Mouse (Mus musculus) midbrain, embryonic 13.5 days (tissue): Measurements from ENCODE around the gene Axin2. TPM values are rescaled to one million over a fixed set of nuclear protein-coding genes. Genes with fewer than 3 reads are reported as not detected.
A peak's percentile ranks its signal among the peaks of the same experiment; 100 is the strongest.

Experiments used
- ATAC-seq: fragments of 200-750 bp; cut with Nextera tagmentation; 2 replicates; pipeline ENCODE4 v1.8.0; 2017; ENCODE audit warnings: mild to moderate bottlenecking, moderate TSS enrichment, moderate library complexity
- H3K27ac ChIP-seq: fragments of 300-500 bp; sonication (generic); 2 replicates; pipeline ENCODE4 v1.5.1; 2015; ENCODE audit warnings: inconsistent platforms, mild to moderate bottlenecking, moderate library complexity
- H3K27me3 ChIP-seq: fragments of 300-500 bp; sonication (generic); 2 replicates; pipeline ENCODE4 v1.6.1; 2015; ENCODE audit warnings: mild to moderate bottlenecking, inconsistent platforms
- H3K36me3 ChIP-seq: fragments of 300-500 bp; sonication (generic); 2 replicates; pipeline ENCODE4 v1.6.1; 2015; ENCODE audit warnings: mild to moderate bottlenecking, inconsistent platforms
- H3K4me1 ChIP-seq: fragments of 300-500 bp; sonication (generic); replicated peaks from 2 replicates; pipeline ENCODE4 v1.6.1; 2015; ENCODE audit warnings: inconsistent platforms
- H3K4me2 ChIP-seq: fragments of 300-500 bp; sonication (generic); replicated peaks from 2 replicates; pipeline ENCODE4 v1.6.1; 2015; ENCODE audit warnings: moderate library complexity, mild to moderate bottlenecking, inconsistent platforms
- H3K4me3 ChIP-seq: fragments of 300-500 bp; sonication (generic); replicated peaks from 2 replicates; pipeline ENCODE4 v1.5.1; 2015; ENCODE audit warnings: mild to moderate bottlenecking, inconsistent platforms
- H3K9ac ChIP-seq: fragments of 300-500 bp; sonication (generic); replicated peaks from 2 replicates; pipeline ENCODE4 v1.6.1; 2015; ENCODE audit warnings: mild to moderate bottlenecking, inconsistent platforms
- H3K9me3 ChIP-seq: fragments of 300-500 bp; sonication (generic); 2 replicates; pipeline ENCODE4 v1.6.1; 2016; ENCODE audit warnings: mild to moderate bottlenecking, inconsistent platforms
- WGBS: fragments of 180-500 bp; shearing (Covaris S2); methylation state at CpG from one replicate; pipeline ENCODE4 v1.1.7; 2015; 5-methylcytosine and 5-hydroxymethylcytosine counted together
- polyA plus RNA-seq: library from polyadenylated mRNA; unstranded; fragments of >200 nt; fragmentation: Nextera tagmentation; extraction: Ambion mirVana; gene quantifications from 2 replicates; pipeline ENCODE4 v1.2.1, GENCODE M21; 2015

Gene Axin2
- polyA plus RNA-seq, 1 experiment from 2014 or later: 17.2 TPM

- 7% methylated on average over 18 of the region's 18 CpGs for WGBS
- Histone ChIP-seq H3K27ac (peak overlapping the region; percentile 83), H3K4me3 (no peak overlapping the region), H3K9me3 (no peaks in the 10 kb centered on the region), H3K4me2 (peak overlapping the region; percentile 28), H3K9ac (0 out of 2 replicates have a peak overlapping the region, but pooled peaks have one; percentile 19), H3K36me3 (peaks cover 67% of the 10 kb centered on the region), H3K27me3 (no peaks in the 10 kb centered on the region), H3K4me1 (peaks cover 84% of the 10 kb centered on the region)
- ATAC-seq: peak; percentile 92
Observed at GRCm38 (mm10) chr11:108935128-108935868, 15.1 kb downstream of the Axin2 start.

DNA sequence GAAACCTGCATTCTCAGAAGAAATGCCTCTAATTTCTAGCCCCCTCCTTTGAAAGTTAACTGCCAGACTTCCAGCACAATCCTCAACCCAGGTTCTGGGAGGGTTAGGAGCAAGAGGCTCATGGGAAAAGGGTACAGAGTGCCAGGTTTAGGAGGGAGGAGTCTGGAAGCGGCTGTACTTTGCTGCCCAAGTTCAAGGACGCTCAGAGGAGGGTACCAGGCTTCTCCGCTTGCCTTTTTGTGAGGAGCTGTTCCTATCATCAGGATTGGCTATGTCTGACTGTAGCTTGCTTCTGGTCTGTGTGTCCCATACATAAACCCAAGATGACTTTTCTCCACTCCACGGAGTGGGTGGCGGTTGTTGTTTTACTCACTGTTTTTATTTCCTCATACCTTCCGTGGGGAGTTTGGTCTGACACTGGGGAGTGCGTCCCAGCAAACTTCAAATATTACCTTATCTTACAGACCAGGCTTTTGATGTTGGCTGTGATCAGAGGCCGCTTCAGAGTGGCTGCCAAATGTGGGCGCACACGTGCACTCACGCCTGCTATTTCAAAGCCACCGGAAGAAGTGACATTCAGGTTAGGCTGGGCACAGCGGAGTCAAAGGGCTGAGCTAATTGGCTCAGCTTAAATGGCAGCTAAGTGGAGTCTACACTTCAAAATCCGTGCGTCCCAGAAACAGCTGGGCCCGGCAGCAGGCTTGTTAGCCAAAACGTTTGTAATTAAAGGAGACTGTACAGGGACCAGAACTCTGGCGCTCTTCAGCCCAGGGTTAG is 16.1 kb downstream of the Axin2 start:
- Histone ChIP-seq H3K9ac (no peak overlapping the region; the same call in 1 of the 2 replicates), H3K36me3 (peaks cover 61% of the 10 kb centered on the region), H3K27ac (peak overlapping the region; percentile 83), H3K4me3 (no peak overlapping the region), H3K4me1 (peaks cover 84% of the 10 kb centered on the region), H3K4me2 (peak overlapping the region; percentile 28; the same call in 1 of the 2 replicates), H3K27me3 (no peaks in the 10 kb centered on the region), H3K9me3 (no peaks in the 10 kb centered on the region)
- WGBS: 39% methylated on average over 18 of the region's 18 CpGs
- no peak for ATAC-seq

GRCm38 (mm10) chr11:108940655-108941412 is 20.7 kb downstream of the Axin2 start:
- peak overlapping the region; percentile 28 for H3K4me2 ChIP-seq
- WGBS: 21% methylated on average over 19 of the region's 19 CpGs
- H3K9ac ChIP-seq: peak overlapping the region; percentile 28; the same call in 1 of the 2 replicates
- no peaks in the 10 kb centered on the region for H3K27me3 ChIP-seq
- peaks cover 71% of the 10 kb centered on the region for H3K36me3 ChIP-seq
- no peak overlapping the region for H3K4me3 ChIP-seq
- peak overlapping the region; percentile 87 for H3K27ac ChIP-seq
- H3K4me1 ChIP-seq: peaks cover 61% of the 10 kb centered on the region
- ATAC-seq: peak; percentile 53
- H3K9me3 ChIP-seq: no peaks in the 10 kb centered on the region

- Histone ChIP-seq H3K27me3 (no peaks in the 10 kb centered on the region), H3K9me3 (no peaks in the 10 kb centered on the region), H3K27ac (peak overlapping the region; percentile 87), H3K4me1 (peaks cover 54% of the 10 kb centered on the region), H3K4me3 (no peak overlapping the region), H3K9ac (no peak overlapping the region), H3K36me3 (peaks cover 75% of the 10 kb centered on the region), H3K4me2 (no peak overlapping the region)
- WGBS: 93% methylated on average over 18 of the region's 18 CpGs
- ATAC-seq: no peak
Observed at GRCm38 (mm10) chr11:108941836-108942235, 21.7 kb downstream of the Axin2 start.

DNA sequence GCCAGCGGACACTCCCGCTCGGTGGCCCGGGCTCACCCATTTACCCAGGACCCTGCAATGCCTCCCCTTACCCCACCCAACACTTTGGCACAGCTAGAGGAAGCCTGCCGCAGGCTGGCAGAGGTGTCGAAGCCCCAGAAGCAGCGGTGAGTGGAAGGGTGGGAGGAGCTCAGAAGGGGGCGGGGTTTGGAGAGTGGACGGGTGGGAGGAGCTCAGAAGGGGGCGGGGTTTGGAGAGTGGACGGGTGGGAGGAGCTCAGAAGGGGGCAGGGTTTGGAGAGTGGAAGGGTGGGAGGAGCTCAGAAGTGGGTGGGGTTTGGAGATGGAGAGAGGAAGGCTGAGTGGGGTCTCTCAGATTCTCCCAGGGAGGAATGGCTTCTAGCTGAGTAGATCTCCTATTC is 23.6 kb downstream of the Axin2 start:
- H3K27me3 ChIP-seq: no peaks in the 10 kb centered on the region
- WGBS: 84% methylated on average over 11 of the region's 11 CpGs
- peaks cover 60% of the 10 kb centered on the region for H3K4me1 ChIP-seq
- H3K4me3 ChIP-seq: no peak overlapping the region
- H3K9ac ChIP-seq: no peak overlapping the region
- H3K27ac ChIP-seq: no peak overlapping the region
- H3K4me2 ChIP-seq: no peak overlapping the region
- peaks cover 85% of the 10 kb centered on the region for H3K36me3 ChIP-seq
- no peaks in the 10 kb centered on the region for H3K9me3 ChIP-seq
- no peak for ATAC-seq

GRCm38 (mm10) chr11:108945666-108946065 is 25.5 kb downstream of the Axin2 start:
- peaks cover 88% of the 10 kb centered on the region for H3K36me3 ChIP-seq
- WGBS: 96% methylated on average over 9 of the region's 9 CpGs
- no peak overlapping the region for H3K9ac ChIP-seq

DNA sequence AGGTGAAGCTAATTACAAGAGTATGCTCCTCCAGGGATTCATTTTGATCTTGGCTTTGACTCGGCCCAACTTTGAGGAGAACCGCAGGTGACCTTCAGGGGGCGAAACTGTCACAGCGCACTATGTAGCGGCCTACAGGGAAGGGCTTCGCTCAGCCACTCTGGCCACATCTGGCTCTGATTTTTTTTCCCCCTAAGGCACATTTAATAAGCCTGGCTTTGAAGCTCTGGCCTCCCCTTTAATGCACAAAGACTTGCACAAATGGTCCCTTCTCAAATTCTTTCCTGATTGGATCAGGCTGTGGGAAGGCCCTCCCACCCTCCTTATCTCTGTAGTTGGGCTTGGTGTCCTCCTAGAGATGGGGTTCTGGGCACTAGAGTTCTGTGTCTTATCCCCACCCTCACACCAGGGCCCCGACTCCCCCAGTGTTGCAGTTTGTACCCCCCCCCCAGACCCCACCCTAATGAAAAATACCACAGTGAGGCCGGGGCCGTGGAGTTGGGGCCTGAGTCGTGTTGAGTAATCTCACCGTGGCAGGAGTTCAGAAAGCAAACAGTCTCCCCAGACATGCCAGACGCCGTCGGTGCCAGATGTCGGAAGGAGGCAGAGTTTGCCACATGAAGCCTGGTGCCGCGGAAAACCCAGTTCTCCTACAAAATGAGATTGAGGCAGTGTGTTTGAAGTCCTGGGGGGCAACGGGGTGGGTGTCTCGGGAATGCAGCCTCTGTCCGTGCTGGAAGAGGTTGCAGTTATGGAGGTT is 27.5 kb downstream of the Axin2 start:
- no peak overlapping the region for H3K4me2 ChIP-seq
- peaks cover 26% of the 10 kb centered on the region for H3K4me1 ChIP-seq
- ATAC-seq: no peak
- no peaks in the 10 kb centered on the region for H3K9me3 ChIP-seq
- 80% methylated on average over 20 of the region's 20 CpGs for WGBS
- peaks cover 90% of the 10 kb centered on the region for H3K36me3 ChIP-seq
- H3K27ac ChIP-seq: peak overlapping the region; percentile 30; the same call in 1 of the 2 replicates
- no peaks in the 10 kb centered on the region for H3K27me3 ChIP-seq
- H3K4me3 ChIP-seq: no peak overlapping the region
- H3K9ac ChIP-seq: no peak overlapping the region

More at GRCm38 (mm10) chr11:108945666-108946065, 25.5 kb downstream of the Axin2 start:
- Histone ChIP-seq H3K9me3 (no peaks in the 10 kb centered on the region), H3K4me1 (peaks cover 43% of the 10 kb centered on the region), H3K27ac (no peak overlapping the region), H3K4me2 (no peak overlapping the region), H3K27me3 (no peaks in the 10 kb centered on the region), H3K4me3 (no peak overlapping the region)
- no peak for ATAC-seq

DNA sequence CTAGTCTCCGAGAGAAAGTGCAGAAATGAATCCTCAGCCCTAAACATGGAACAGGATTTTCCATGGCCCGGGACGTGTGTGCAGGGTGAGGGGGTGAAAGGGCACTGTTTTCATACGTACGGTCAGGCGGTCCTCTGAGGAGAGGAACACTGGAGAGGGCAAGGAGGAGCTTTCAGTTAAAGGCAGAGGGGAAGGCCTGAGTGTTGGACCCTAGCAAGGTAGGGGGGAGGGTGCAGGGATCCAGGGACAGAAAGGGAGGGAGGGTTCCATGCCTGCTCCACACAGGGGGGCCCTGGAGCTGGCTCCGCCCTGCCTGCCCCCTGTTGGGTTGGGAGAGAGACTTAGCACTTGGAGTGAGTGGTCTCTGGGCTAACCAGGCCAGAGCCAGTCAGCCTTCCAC is 28.4 kb downstream of the Axin2 start:
- ATAC-seq: peak; percentile 41; the same call in 1 of the 2 replicates
- Histone ChIP-seq H3K27me3 (no peaks in the 10 kb centered on the region), H3K4me2 (no peak overlapping the region), H3K4me1 (peaks cover 24% of the 10 kb centered on the region), H3K9me3 (no peaks in the 10 kb centered on the region), H3K9ac (no peak overlapping the region), H3K36me3 (peaks cover 84% of the 10 kb centered on the region), H3K27ac (peak overlapping the region; percentile 67), H3K4me3 (no peak overlapping the region)
- 74% methylated on average over 7 of the region's 7 CpGs for WGBS

GRCm38 (mm10) chr11:108948931-108949330 is 28.8 kb downstream of the Axin2 start:
- no peaks in the 10 kb centered on the region for H3K9me3 ChIP-seq
- peak; percentile 32; the same call in 1 of the 2 replicates for ATAC-seq
- H3K27me3 ChIP-seq: no peaks in the 10 kb centered on the region
- no peak overlapping the region for H3K9ac ChIP-seq
- peaks cover 79% of the 10 kb centered on the region for H3K36me3 ChIP-seq
- peaks cover 24% of the 10 kb centered on the region for H3K4me1 ChIP-seq
- WGBS: 78% methylated on average over 10 of the region's 10 CpGs
- no peak overlapping the region for H3K4me3 ChIP-seq
- peak overlapping the region; percentile 67 for H3K27ac ChIP-seq
- H3K4me2 ChIP-seq: no peak overlapping the region

DNA sequence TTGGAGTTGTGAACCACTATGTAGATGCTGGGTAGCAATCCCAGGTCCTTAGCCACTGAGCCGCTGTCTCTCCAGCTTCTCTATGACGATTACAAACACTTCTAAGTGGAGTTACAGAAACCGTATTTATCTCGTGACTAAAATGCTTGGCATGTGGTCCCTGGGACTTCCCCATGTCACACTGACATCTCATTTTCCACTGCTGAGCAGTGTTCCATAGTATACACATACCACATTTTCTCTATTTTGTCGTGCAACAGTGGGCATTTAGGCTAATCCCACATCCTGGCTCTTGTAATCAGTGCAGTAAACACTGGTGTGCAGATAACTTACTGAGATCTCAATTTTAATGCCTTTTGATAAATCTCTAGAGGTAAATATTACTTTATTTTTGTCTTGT is 32.2 kb downstream of the Axin2 start:
- Histone ChIP-seq H3K4me1 (peaks cover 16% of the 10 kb centered on the region), H3K4me2 (no peak overlapping the region), H3K36me3 (peaks cover 50% of the 10 kb centered on the region), H3K4me3 (no peak overlapping the region), H3K9me3 (no peaks in the 10 kb centered on the region), H3K27me3 (no peaks in the 10 kb centered on the region), H3K27ac (no peak overlapping the region), H3K9ac (no peak overlapping the region)
- no peak for ATAC-seq
- 72% methylated on average over 5 of the region's 5 CpGs for WGBS

GRCm38 (mm10) chr11:108955943-108956342 is 35.8 kb downstream of the Axin2 start:
- no peak overlapping the region for H3K4me3 ChIP-seq
- H3K27ac ChIP-seq: no peak overlapping the region
- H3K36me3 ChIP-seq: peaks cover 16% of the 10 kb centered on the region
- H3K27me3 ChIP-seq: no peaks in the 10 kb centered on the region
- no peak for ATAC-seq
- 95% methylated on average over 4 of the region's 4 CpGs for WGBS
- no peak overlapping the region for H3K4me2 ChIP-seq
- H3K9ac ChIP-seq: no peak overlapping the region
- H3K9me3 ChIP-seq: no peaks in the 10 kb centered on the region
- H3K4me1 ChIP-seq: peaks cover 9% of the 10 kb centered on the region; the same call in 1 of the 2 replicates
